Mouse (Mus musculus): Measurements from ENCODE around the gene Ccdc136. TPM values are rescaled to one million over a fixed set of nuclear protein-coding genes. Genes with fewer than 3 reads are reported as not detected.
"Not testable (repeated sequence)": the region's sequence is repeated elsewhere in the genome, so short reads cannot be mapped to it uniquely, and the experiment has no call there.

Gene Ccdc136
- polyA plus RNA-seq, 1 experiment from 2014 or later, result 19.5 TPM

GRCm38 (mm10) chr6:29388606-29389080, 7.5 kb upstream of the Ccdc136 start:
- Histone ChIP-seq H3K27me3 (replicated peaks; ENCODE audit: control insufficient read depth, insufficient read depth, low read length) (peaks cover 4% of the 10 kb centered on the region), H3K27ac (replicated peaks; ENCODE audit: low read depth, low read length) (peak overlapping the region; percentile 69), H3K4me1 (ENCODE audit: control insufficient read depth, insufficient read depth, low read length) (peaks cover 13% of the 10 kb centered on the region), H3K4me3 (ENCODE audit: low read depth, low read length) (peak overlapping the region; percentile 34), H3K4me2 (ENCODE audit: low read depth, low read length) (peak overlapping the region; percentile 49), H3K9ac (ENCODE audit: low read depth, low read length) (peak overlapping the region; percentile 54; the same call in 1 of the 2 replicates), H3K9me3 (ENCODE audit: control insufficient read depth, low read length) (no peaks in the 10 kb centered on the region), H3K36me3 (ENCODE audit: control insufficient read depth, insufficient read depth, low read length) (no peaks in the 10 kb centered on the region)
- DNase-seq (ENCODE audit: low spot score), result peak; percentile 96
- 6% methylated on average over 11 of the region's 11 CpGs for WGBS
- peak; percentile 97 for ATAC-seq (ENCODE audit: low read depth)

- no peak for ATAC-seq (ENCODE audit: low read depth)
- no peak overlapping the region for H3K9ac ChIP-seq (ENCODE audit: low read depth, low read length)
- H3K4me3 ChIP-seq (ENCODE audit: low read depth, low read length), result no peak overlapping the region
- no peaks in the 10 kb centered on the region for H3K9me3 ChIP-seq (ENCODE audit: control insufficient read depth, low read length)
- no peak for DNase-seq (ENCODE audit: low spot score)
- peaks cover 6% of the 10 kb centered on the region for H3K27me3 ChIP-seq (replicated peaks; ENCODE audit: control insufficient read depth, insufficient read depth, low read length)
- no peak overlapping the region for H3K27ac ChIP-seq (replicated peaks; ENCODE audit: low read depth, low read length)
- H3K4me2 ChIP-seq (ENCODE audit: low read depth, low read length), result no peak overlapping the region
- 50% methylated on average over 9 of the region's 9 CpGs for WGBS
- peaks cover 13% of the 10 kb centered on the region for H3K4me1 ChIP-seq (ENCODE audit: control insufficient read depth, insufficient read depth, low read length)
- no peaks in the 10 kb centered on the region for H3K36me3 ChIP-seq (ENCODE audit: control insufficient read depth, insufficient read depth, low read length)
Observed at GRCm38 (mm10) chr6:29389425-29389824, 6.7 kb upstream of the Ccdc136 start.

- ATAC-seq (ENCODE audit: low read depth); H3K4me3 ChIP-seq (ENCODE audit: low read depth, low read length); H3K36me3 ChIP-seq (ENCODE audit: control insufficient read depth, insufficient read depth, low read length); H3K4me2 ChIP-seq (ENCODE audit: low read depth, low read length); H3K9ac ChIP-seq (ENCODE audit: low read depth, low read length); H3K9me3 ChIP-seq (ENCODE audit: control insufficient read depth, low read length); DNase-seq (ENCODE audit: low spot score); H3K27ac ChIP-seq (replicated peaks; ENCODE audit: low read depth, low read length): not testable (repeated sequence)
- WGBS, result 72% methylated on average over 1 of the region's 1 CpGs
- peaks cover 15% of the 10 kb centered on the region for H3K4me1 ChIP-seq (ENCODE audit: control insufficient read depth, insufficient read depth, low read length)
- peaks cover 17% of the 10 kb centered on the region for H3K27me3 ChIP-seq (replicated peaks; ENCODE audit: control insufficient read depth, insufficient read depth, low read length)
Observed at GRCm38 (mm10) chr6:29390500-29390899, 5.6 kb upstream of the Ccdc136 start.

DNA sequence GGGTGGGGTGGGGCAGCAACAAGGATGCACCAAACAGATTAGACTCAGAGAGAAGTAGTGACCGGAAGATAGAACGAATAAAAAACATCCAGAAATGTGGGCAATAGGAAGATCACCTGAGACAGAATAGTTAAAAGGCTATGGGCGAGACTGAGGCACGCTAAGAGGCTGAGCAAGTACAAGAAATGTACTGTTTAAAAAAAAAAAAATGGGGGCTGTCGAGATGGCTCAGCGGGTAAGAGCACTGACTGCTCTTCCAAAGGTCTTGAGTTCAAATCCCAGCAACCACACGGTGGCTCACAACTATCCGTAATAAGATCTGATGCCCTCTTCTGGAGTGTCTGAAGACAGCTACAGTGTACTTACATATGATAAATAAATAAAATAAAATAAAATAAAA, 4.9 kb upstream of the Ccdc136 start:
- not testable (repeated sequence) for H3K36me3 ChIP-seq (ENCODE audit: control insufficient read depth, insufficient read depth, low read length); H3K9me3 ChIP-seq (ENCODE audit: control insufficient read depth, low read length); H3K4me2 ChIP-seq (ENCODE audit: low read depth, low read length); ATAC-seq (ENCODE audit: low read depth); H3K27ac ChIP-seq (replicated peaks; ENCODE audit: low read depth, low read length); H3K4me3 ChIP-seq (ENCODE audit: low read depth, low read length); DNase-seq (ENCODE audit: low spot score); H3K9ac ChIP-seq (ENCODE audit: low read depth, low read length)
- 69% methylated on average over 8 of the region's 8 CpGs for WGBS
- Histone ChIP-seq H3K27me3 (replicated peaks; ENCODE audit: control insufficient read depth, insufficient read depth, low read length) (peaks cover 20% of the 10 kb centered on the region), H3K4me1 (ENCODE audit: control insufficient read depth, insufficient read depth, low read length) (peaks cover 20% of the 10 kb centered on the region)

DNA sequence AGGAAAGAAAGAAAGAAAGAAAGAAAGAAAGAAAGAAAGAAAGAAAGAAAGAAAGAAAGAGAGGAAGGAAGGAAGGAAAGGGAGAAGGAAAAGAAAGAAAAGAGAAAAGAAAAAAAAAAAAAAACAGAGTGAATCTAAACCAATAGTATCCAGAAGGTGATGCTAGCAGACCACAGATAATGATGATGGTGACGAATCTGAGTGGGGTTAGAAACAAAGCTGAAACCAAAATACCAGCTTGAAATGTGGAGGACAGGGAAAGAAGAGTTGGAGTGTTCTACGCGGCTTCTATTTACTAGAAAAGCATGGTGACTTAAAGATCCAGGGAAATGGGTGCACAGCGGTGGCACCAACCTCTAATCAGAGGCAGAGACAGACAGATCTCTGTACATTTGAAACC, 4.3 kb upstream of the Ccdc136 start:
- 57% methylated on average over 4 of the region's 4 CpGs for WGBS
- Histone ChIP-seq H3K27me3 (replicated peaks; ENCODE audit: control insufficient read depth, insufficient read depth, low read length) (peaks cover 20% of the 10 kb centered on the region), H3K9ac (ENCODE audit: low read depth, low read length) (no peak overlapping the region), H3K36me3 (ENCODE audit: control insufficient read depth, insufficient read depth, low read length) (no peaks in the 10 kb centered on the region), H3K4me3 (ENCODE audit: low read depth, low read length) (no peak overlapping the region), H3K27ac (replicated peaks; ENCODE audit: low read depth, low read length) (no peak overlapping the region), H3K4me1 (ENCODE audit: control insufficient read depth, insufficient read depth, low read length) (peaks cover 20% of the 10 kb centered on the region), H3K9me3 (ENCODE audit: control insufficient read depth, low read length) (no peaks in the 10 kb centered on the region), H3K4me2 (ENCODE audit: low read depth, low read length) (no peak overlapping the region)
- DNase-seq (ENCODE audit: low spot score), result no peak
- no peak for ATAC-seq (ENCODE audit: low read depth)

GRCm38 (mm10) chr6:29394286-29394685, 1.8 kb upstream of the Ccdc136 start:
- Histone ChIP-seq H3K4me2 (ENCODE audit: low read depth, low read length) (no peak overlapping the region), H3K27me3 (replicated peaks; ENCODE audit: control insufficient read depth, insufficient read depth, low read length) (peaks cover 20% of the 10 kb centered on the region), H3K4me3 (ENCODE audit: low read depth, low read length) (no peak overlapping the region), H3K9me3 (ENCODE audit: control insufficient read depth, low read length) (no peaks in the 10 kb centered on the region), H3K4me1 (ENCODE audit: control insufficient read depth, insufficient read depth, low read length) (peaks cover 11% of the 10 kb centered on the region), H3K27ac (replicated peaks; ENCODE audit: low read depth, low read length) (no peak overlapping the region), H3K36me3 (ENCODE audit: control insufficient read depth, insufficient read depth, low read length) (no peaks in the 10 kb centered on the region; the same call in 1 of the 2 replicates), H3K9ac (ENCODE audit: low read depth, low read length) (no peak overlapping the region)
- 44% methylated on average over 1 of the region's 1 CpGs for WGBS
- no peak for DNase-seq (ENCODE audit: low spot score)
- no peak for ATAC-seq (ENCODE audit: low read depth)

DNA sequence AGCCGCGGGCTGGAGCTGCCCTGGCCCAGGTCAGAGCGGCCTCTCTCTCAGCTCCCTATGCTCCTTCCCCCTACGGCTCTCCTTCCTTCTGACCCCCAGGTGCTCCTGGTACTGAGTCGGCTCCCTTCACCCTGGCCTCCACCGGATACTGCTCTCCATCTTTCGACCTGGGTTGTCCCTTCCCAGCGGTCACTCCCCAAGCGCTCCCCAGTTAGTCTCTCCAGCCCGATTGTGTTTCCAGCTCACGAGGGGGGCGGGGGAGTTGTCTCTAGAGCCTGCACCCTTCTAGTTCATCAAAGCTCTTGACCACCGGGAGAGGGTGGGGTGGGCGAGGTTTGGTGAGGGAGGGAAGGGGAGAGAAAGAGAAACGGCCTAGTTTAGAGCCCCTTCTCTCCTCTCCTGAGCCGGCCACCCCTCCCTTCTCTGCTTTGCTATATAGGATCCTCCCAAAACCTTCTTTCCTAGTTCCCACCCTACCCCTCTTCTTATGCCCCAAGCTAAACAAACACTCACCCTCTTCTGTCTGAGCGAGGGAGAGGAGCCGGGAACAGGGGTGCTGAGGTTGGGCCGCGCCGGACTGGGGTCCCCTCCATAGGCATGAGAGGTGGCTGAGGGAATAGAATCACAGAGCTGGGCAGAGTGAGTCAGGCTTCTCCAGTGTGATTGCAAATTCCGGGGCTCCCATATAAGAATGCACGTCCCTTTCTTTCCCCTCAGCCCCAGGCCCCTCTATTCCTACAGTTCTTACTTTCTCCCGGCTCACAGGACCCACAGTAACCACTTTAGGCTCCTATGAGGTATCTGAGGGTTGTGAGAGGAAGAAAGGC, 818 bp downstream of the Ccdc136 start:
- Histone ChIP-seq H3K9me3 (ENCODE audit: control insufficient read depth, low read length) (no peaks in the 10 kb centered on the region), H3K4me3 (ENCODE audit: low read depth, low read length) (peak overlapping the region; percentile 70), H3K27ac (replicated peaks; ENCODE audit: low read depth, low read length) (peak overlapping the region; percentile 44; the same call in 1 of the 2 replicates), H3K36me3 (ENCODE audit: control insufficient read depth, insufficient read depth, low read length) (no peaks in the 10 kb centered on the region; the same call in 1 of the 2 replicates), H3K4me1 (ENCODE audit: control insufficient read depth, insufficient read depth, low read length) (peaks cover 11% of the 10 kb centered on the region), H3K4me2 (ENCODE audit: low read depth, low read length) (peak overlapping the region; percentile 90), H3K9ac (ENCODE audit: low read depth, low read length) (peak overlapping the region; percentile 77), H3K27me3 (replicated peaks; ENCODE audit: control insufficient read depth, insufficient read depth, low read length) (peaks cover 16% of the 10 kb centered on the region)
- 2% methylated on average over 19 of the region's 24 CpGs for WGBS
- ATAC-seq (ENCODE audit: low read depth) (peak; percentile 59), DNase-seq (ENCODE audit: low spot score) (no peak)

DNA sequence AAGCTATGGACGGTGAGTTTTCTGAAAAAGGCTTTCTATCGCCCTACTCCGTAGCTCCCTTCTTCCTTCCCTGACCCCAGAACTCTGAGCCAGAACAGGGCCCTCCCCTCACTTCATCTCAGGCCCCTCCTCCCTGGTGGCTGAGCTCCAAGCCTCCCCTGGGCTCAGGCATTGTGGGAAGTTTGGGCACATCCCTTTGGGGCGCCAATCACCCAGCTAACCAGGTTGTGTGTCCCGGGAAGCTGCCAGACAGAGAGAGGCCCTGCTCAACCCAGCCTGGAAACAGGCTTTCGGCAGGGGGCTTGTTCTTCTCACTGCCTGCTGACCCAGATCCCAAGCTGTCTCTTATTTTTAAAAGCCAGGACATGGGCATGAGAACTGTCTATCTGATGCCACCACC, 1.5 kb downstream of the Ccdc136 start:
- ATAC-seq (ENCODE audit: low read depth) (peak; percentile 67), DNase-seq (ENCODE audit: low spot score) (peak; percentile 67)
- H3K27ac ChIP-seq (replicated peaks; ENCODE audit: low read depth, low read length), result 0 out of 2 replicates have a peak overlapping the region, but pooled peaks have one; percentile 44
- peak overlapping the region; percentile 90 for H3K4me2 ChIP-seq (ENCODE audit: low read depth, low read length)
- peak overlapping the region; percentile 70 for H3K4me3 ChIP-seq (ENCODE audit: low read depth, low read length)
- WGBS, result 9% methylated on average over 6 of the region's 6 CpGs
- H3K9ac ChIP-seq (ENCODE audit: low read depth, low read length), result peak overlapping the region; percentile 77
- no peaks in the 10 kb centered on the region; the same call in 1 of the 2 replicates for H3K36me3 ChIP-seq (ENCODE audit: control insufficient read depth, insufficient read depth, low read length)
- H3K4me1 ChIP-seq (ENCODE audit: control insufficient read depth, insufficient read depth, low read length), result peaks cover 16% of the 10 kb centered on the region
- H3K9me3 ChIP-seq (ENCODE audit: control insufficient read depth, low read length), result no peaks in the 10 kb centered on the region
- H3K27me3 ChIP-seq (replicated peaks; ENCODE audit: control insufficient read depth, insufficient read depth, low read length), result peaks cover 16% of the 10 kb centered on the region

Measured in embryonic facial prominence, embryonic 14.5 days (tissue).